Mouse (Mus musculus): ENCODE results near the gene Blcap.

Gene Blcap

DNA sequence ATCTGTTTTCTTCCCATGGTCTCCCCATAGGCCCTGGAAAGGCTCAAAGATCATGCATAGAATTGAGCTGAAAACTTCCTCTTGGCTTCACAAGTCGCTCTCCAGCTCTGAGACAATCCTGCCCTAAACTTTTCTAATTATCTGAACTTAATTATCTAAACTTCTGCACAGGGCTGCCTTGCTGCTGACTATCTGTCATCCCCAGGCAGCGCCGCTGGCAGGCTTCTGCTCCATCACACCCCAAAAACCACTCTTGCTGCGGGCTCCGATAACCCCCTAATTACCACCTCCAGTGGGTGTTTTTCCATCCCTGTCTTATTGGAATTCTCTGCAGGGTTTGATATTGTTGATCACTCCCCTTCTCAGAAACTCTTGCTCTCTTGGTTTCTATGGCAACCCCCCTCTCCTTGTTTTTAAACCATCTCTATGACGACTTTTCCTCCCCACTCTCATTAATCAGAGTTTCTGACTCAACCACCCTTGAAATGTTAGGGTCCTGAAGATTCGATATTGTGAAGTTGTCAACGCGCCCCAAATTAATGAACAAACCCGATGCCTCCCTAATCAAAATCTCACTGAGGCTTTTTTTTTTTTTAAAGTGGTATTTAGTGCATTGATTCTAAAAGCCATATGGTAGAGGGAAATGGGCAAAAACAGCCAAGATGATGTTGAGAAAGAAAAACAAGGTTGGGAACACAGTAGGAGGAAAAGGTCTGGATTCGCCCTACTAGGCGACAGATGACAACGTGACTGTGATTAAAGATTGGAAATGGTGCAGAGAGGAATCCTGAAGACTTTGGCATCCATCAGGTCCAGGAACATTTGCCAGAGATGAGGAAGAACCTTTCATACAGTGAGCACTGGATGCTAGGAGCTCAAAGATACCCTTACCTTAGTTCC is 40.8 kb downstream of the Blcap start:
- intact Hi-C loops (cut with DNase I): no loop called here

DNA sequence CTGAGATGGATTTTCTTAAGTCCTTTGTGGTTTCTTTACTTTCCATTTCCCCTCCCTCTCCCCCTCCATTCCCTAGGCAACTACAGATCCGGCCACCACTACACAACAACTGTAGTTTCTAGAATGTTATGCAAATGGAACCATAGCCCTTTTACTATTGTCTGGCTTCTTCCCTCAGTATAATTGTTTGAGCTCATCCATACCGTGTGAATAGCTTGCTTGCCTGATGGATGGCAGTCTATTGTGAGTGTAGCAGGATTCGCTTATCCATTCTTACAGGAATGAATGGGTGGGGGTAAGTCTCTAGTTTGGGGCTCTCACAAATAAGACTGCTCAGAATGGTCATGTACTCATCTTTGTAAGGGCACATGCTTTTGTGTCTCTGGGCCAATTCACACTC is 48.5 kb downstream of the Blcap start:
- intact Hi-C loops (cut with DNase I): no loop called here

DNA sequence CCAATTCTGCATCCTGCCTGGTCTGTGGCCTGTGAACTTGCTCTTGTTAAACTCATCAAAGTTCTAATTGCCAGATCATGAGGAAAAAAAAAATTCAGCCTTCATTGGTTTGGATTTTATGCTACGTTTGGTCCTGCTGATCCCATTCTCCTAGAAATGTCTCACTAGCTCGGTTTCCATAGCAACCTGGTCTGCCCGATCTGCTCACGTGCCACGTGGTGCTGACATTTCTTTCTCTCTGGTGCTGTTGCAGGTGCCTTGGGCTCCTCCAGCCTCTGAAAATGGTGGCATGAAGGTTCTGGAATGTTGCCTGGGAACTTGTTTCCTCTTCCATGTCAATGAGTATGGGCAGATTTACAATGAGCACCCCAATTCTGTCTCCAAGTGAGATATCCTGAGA is 50.6 kb downstream of the Blcap start:
- intact Hi-C loops (cut with DNase I): no loop called here

DNA sequence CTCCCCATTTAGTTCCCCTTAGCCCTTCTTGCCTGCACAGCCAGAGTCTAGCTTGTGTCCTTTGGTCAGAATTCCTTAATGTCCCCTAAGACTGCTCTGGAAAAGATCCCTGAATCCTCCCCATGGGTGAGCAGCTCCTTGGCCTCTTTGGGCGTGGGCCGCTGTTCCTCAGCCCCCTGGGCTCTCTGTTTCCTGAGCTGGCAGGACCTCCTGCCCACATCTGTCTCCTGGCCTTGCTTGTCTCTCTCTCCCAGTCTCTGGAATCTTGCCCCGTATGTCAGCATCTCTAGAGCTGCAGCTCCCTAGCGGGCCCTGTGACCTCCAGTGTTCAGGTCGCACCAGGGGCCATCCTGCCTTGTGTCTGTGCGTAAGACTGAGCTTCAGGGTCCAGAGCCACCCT is 51.6 kb downstream of the Blcap start:
- intact Hi-C loops (cut with DNase I): no loop called here

DNA sequence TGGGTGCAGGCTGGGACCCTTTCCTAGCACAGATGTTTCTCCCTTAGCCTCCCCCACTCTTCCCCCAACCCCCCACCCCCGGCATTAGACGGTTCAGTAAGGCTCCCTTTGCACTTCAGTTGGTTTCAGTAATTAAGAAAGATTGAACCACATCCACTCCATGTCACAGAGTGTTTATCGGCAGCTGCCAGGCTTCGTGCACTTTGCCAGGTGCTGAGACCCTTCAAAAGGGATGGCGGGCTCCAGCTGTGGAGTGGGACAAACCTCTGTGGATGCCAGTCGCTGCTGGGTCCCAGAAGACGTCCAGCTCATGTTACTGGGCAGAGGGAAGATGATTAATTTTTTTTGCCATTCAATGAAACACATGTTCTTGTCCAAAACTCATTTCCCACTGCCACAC is 52.6 kb downstream of the Blcap start:
- intact Hi-C loops (cut with DNase I): no loop called here

DNA sequence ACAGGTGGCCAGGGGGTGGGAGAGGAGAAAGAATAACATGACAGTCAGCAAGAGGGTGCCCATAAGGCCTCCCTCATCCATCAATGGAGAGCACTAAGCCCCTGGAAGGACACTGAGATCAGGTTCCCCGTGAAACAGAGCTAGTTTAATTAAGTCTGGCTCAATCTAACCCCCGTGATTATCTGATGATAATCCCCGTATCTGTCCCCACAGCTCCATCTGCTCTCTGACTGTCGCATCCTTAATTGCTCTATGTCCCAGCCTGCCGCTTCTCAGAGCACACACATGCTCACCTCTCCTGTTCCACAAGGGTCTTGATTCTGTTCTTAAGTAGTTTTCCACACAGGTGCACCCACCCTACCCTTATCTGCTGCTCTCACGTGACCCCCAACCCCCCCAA is 53.5 kb downstream of the Blcap start:
- intact Hi-C loops (cut with DNase I): no loop called here

DNA sequence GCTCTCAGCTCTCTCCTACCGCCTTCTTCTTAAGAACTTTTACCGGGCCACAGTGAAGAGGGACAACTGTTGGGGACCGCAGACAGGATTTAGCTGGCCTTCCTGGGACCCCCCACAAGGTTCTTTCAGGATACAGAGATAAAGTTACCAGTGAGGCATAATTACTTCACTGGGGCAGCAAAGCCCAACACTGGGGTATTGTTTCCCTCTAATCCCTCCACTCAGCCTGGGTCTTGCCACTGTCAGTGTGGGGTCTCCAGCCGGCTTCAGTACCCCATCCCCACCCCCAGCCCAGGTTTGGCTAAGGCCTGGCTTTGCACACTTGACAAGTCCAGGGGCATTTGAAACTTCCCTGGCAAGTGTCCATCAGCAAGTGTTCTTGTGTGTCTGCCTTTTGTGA is 56.7 kb downstream of the Blcap start:
- intact Hi-C loops (cut with DNase I): no loop called here

DNA sequence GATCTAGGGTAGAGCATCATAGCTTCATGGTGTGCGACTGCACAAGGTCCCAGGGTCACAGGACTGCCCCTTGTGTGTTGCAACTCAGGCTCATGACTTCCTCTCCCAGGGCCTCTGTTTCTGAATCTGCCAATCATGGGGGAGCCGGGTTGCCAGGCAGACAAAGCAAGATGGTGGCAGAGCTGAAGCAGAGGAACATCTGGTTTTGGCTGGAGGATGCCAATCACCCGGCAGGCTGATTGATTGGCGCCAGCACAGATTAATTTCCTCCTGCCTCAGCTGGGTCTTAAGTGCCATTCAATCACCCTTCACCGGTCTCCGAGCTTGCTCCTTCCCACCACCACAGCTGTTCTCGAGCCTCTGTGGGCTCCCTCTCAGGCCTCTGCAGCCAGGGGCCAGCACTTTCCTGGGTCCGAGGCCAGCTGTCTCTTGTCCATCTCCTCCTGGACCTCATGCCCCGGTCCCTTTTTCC is 57.3 kb downstream of the Blcap start:
- intact Hi-C loops (cut with DNase I): no loop called here

DNA sequence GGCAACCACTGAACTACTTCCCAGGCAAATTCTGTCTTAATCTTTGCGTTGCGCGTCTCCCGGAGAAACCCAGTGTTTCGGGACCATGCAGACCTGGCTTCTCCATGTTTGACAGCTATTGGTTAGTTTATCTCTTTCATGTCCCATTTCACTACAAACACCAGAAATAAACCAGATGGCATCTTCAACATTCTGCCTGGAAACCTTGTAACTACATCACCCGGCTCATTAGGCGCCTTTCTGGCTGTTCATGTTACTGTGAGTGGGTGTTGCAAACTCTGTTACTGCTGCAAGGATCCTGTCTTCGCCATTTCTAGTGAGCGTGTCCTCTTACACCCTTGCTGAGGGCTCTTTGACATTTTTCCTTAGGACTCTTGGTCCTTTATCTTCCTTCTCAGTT is 58.2 kb downstream of the Blcap start:
- intact Hi-C loops (cut with DNase I): no loop called here

DNA sequence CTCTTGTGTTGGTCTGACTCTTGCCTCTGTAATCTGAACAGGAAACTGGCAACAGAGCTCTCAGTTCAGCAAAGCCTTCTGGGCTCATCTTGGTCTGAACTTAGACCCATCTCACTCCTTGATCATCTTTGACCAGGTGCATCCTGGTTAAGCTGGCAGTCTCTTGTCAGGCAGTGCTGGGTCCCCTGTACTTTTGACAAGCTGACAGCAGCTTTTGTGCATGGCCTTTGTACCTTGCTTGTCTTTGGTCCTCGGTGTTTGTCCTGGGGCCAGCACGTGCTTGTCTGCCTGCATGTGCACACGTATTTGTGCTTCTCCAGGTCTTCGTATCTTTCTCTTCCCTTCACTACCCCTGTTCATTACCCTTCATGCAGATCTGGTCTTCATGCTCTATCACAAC is 61.0 kb downstream of the Blcap start:
- intact Hi-C loops (cut with DNase I): no loop called here

DNA sequence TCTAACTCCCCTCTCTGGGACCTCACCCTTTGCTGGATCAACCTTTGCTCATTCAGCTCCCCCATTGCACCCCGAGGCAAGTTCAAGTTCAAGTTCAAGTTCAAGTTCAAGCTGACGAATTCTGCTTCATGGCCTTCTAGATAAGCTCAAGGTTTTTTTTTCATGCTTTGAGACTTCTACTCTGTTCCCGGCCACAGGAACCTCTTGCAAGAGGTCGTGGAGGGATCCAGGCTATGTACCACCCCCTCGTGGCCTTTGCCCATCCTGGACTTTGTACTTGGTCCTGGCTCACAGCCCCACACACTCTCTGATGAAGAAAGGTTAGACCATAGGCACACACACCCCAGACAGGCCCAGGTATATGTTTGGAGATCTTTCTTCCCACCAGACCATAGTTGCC is 61.9 kb downstream of the Blcap start:
- intact Hi-C loops (cut with DNase I): no loop called here

DNA sequence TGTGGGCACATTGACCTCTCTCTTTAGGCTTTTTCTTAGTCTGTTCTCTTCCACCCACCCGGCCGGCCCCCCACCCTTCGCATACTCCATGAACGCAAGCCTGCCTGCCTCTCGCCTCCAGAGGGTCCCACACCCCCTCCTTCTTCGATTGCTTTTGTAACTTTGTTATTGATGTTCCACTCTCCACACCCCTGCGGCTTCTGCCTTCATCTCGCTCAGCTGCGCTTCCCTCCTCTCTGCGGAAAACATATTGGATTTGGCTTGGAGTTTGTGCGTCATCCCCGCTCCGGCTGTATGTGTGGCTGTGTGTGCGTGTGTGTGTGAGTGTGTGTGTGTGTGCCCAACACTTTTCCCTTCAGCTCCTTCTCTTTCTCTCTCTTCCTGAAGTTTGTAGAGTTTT is 64.3 kb downstream of the Blcap start:
- intact Hi-C loops (cut with DNase I): no loop called here

Small RNA genes within 50 kb of the gene (microRNA-seq; reads per million reads assigned to microRNA genes)
- 0 reads per million in 2 experiments for gene Gm23134
